25 mouse cellular contexts compared by ENCODE assay signal in genomic region chr8:85624450-85624849, GRCm38 (mm10).
DNase-seq lines count a peak whose midpoint lies in the region; ATAC-seq lines count a peak whose summit lies in the region.
"Had no signal": no experiment of that assay in that cellular context is flagged by ENCODE, and none has a peak within 500 bp of the region (broad histone marks: within the 10 kb centered on the region; RNA-seq: fewer than 3 reads in every experiment).

No protein-coding gene starts in this region.

- no peak overlapping the region for H3K27ac ChIP-seq in embryonic facial prominence, embryonic 10.5 days (replicated peaks)
- H3K27ac ChIP-seq: heart, embryonic 13.5 days; hindbrain, embryonic 14.5 days; limb, embryonic 13.5 days; midbrain, embryonic 13.5 days; neural tube, embryonic 15.5 days; stomach, embryonic 15.5 days had no signal

- H3K9me3 ChIP-seq in embryonic facial prominence, embryonic 10.5 days = no peaks in the 10 kb centered on the region
- H3K9me3 ChIP-seq: heart, embryonic 13.5 days; limb, embryonic 13.5 days; stomach, embryonic 15.5 days had no signal

- 0 out of 2 replicates have a peak, but pooled peaks cover 3% of the 10 kb centered on the region for H3K4me1 ChIP-seq in embryonic facial prominence, embryonic 10.5 days
- H3K4me1 ChIP-seq: heart, embryonic 13.5 days; limb, embryonic 13.5 days; midbrain, embryonic 13.5 days; neural tube, embryonic 15.5 days; stomach, embryonic 15.5 days had no signal

- H3K27me3 ChIP-seq in embryonic facial prominence, embryonic 10.5 days (replicated peaks; ENCODE audit: low read depth, poor library complexity, severe bottlenecking) = no peaks in the 10 kb centered on the region
- H3K27me3 ChIP-seq: heart, embryonic 13.5 days; limb, embryonic 13.5 days; midbrain, embryonic 13.5 days; neural tube, embryonic 15.5 days; stomach, embryonic 15.5 days had no signal

- 89% methylated on average over 6 of the region's 6 CpGs for WGBS in embryonic facial prominence, embryonic 10.5 days

- peaks cover 15% of the 10 kb centered on the region for H3K36me3 ChIP-seq in embryonic facial prominence, embryonic 10.5 days (replicated peaks)
- H3K36me3 ChIP-seq: heart, embryonic 13.5 days; stomach, embryonic 15.5 days had no signal

- DNase-seq in T-cell, adult 2 months (ENCODE audit: low spot score) = peak; percentile 66
- no peak for DNase-seq in embryonic facial prominence, embryonic 10.5 days (ENCODE audit: low spot score)
- DNase-seq in frontal cortex, postnatal 10 days (ENCODE audit: low spot score in 2 of 2) = no peak
- DNase-seq in left cerebral cortex, adult 18-20 months (ENCODE audit: low spot score in 2 of 2) = no peak
- DNase-seq in testis, postnatal 14 days (ENCODE audit: low spot score) = no peak
- DNase-seq: adrenal gland, adult 8-10 months; cerebellum, adult 9-10 months; cerebellum, postnatal 36 days; heart, postnatal 10 days; kidney, adult 2 months; kidney, postnatal 4 days; lung, postnatal 36 days; right cerebral cortex, postnatal 25 days; thymus, adult 2 months; thymus, postnatal 4 days had no signal

- H3K4me3 ChIP-seq in embryonic facial prominence, embryonic 10.5 days = no peak overlapping the region
- H3K4me3 ChIP-seq: erythroblast, embryonic 14.5 days; heart, embryonic 13.5 days; limb, embryonic 13.5 days; midbrain, embryonic 13.5 days; neural tube, embryonic 15.5 days; stomach, embryonic 15.5 days had no signal

- peak; percentile 88 for ATAC-seq in CD4-positive, CD25-positive, alpha-beta regulatory T cell, adult 4 months
- peak; percentile 83 for ATAC-seq in inflammation-experienced regulatory T-cells, adult 6 months
- ATAC-seq: forebrain, embryonic 16.5 days; midbrain, embryonic 13.5 days had no signal
